Mouse (Mus musculus): ENCODE measurements around the gene Tnni3k. TPM values are rescaled to one million over a fixed set of nuclear protein-coding genes. Genes with fewer than 3 reads are reported as not detected.

The Tnni3k gene
- polyA plus RNA-seq (2012; rRNA removed), result not detected in 2 replicates

DNA sequence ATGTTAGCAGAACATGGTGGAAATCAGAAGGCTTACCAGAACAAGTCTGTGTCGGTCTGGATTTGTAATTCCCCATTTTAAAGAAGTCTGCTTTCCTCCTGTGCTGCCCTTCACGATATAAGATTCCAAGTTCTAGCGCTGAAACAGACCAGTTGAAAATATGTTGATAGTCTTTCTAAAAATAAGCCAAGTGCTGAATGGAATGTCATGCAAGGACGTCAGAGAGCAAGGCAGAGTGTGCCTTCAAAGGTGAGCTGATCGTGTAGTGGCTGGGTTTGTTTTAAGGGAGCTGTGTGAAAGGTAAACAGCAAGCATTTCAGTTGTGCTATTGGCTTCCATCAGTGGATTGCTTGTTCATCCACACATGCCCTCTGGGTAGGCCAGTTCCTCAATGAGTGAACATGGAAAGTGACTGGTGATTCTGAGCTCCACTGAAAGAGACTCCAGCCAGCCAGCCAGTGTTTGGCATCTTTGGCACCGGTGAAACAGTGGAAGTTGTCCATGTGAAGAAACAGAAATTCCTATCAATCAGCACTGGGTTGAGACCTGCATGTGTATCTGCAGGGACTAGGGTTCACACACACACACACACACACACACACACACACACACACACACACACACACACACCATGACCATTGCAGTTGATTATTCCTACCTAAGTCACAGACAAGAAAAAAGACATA is at the start of gene Tnni3k:
TSS of gene Tnni3k (minus strand) at position 177 of the 686 bp plus-strand sequence.
- Histone ChIP-seq H3K27me3 (ENCODE audit: control insufficient read depth, insufficient read depth, low read length) (no peaks in the 10 kb centered on the region), H3K4me1 (ENCODE audit: control insufficient read depth, insufficient read depth, low read length) (no peaks in the 10 kb centered on the region), H3K36me3 (ENCODE audit: control insufficient read depth, insufficient read depth, low read length) (no peaks in the 10 kb centered on the region), H3K27ac (ENCODE audit: control insufficient read depth, insufficient read depth, low read depth, low read length) (no peak within 1 kb of the TSS), H3K4me3 (ENCODE audit: control insufficient read depth, low read depth, low read length) (no peak within 1 kb of the TSS)
- TF ChIP-seq POLR2A (IDR thresholded peaks at IDR 0.05; ENCODE audit: control insufficient read depth, low read depth, low read length) (no peak), CTCF (IDR thresholded peaks at IDR 0.05; ENCODE audit: control insufficient read depth, insufficient read depth, insufficient replicate concordance, low read depth, low read length) (no peak)

DNA sequence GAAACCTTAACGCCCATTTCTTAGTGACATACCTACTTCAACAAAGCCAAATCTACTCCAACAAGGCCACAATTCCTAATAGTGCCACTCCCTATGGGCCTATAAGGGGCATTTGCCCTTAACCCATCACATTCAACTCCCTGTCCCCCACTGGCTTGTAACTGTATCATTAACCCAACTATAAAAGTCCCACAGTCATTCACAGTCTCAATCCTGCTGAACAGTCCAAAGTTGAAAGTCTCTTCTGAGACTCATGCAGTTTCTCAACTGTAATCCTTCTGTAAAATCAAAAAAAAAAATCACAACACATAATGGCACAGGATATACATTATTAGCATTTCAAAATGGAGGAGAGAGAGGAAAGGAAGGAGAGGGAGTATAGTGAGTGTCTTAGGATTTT is 44.1 kb upstream of the Tnni3k start:
- H3K27ac ChIP-seq (ENCODE audit: control insufficient read depth, insufficient read depth, low read depth, low read length), result no peak overlapping the region
- no peaks in the 10 kb centered on the region for H3K27me3 ChIP-seq (ENCODE audit: control insufficient read depth, insufficient read depth, low read length)
- no peaks in the 10 kb centered on the region; the same call in 1 of the 2 replicates for H3K36me3 ChIP-seq (ENCODE audit: control insufficient read depth, insufficient read depth, low read length)
- TF ChIP-seq POLR2A (IDR thresholded peaks at IDR 0.05; ENCODE audit: control insufficient read depth, low read depth, low read length) (no peak), CTCF (IDR thresholded peaks at IDR 0.05; ENCODE audit: control insufficient read depth, insufficient read depth, insufficient replicate concordance, low read depth, low read length) (no peak)
- H3K4me3 ChIP-seq (ENCODE audit: control insufficient read depth, low read depth, low read length), result no peak overlapping the region
- no peaks in the 10 kb centered on the region for H3K4me1 ChIP-seq (ENCODE audit: control insufficient read depth, insufficient read depth, low read length)

DNA sequence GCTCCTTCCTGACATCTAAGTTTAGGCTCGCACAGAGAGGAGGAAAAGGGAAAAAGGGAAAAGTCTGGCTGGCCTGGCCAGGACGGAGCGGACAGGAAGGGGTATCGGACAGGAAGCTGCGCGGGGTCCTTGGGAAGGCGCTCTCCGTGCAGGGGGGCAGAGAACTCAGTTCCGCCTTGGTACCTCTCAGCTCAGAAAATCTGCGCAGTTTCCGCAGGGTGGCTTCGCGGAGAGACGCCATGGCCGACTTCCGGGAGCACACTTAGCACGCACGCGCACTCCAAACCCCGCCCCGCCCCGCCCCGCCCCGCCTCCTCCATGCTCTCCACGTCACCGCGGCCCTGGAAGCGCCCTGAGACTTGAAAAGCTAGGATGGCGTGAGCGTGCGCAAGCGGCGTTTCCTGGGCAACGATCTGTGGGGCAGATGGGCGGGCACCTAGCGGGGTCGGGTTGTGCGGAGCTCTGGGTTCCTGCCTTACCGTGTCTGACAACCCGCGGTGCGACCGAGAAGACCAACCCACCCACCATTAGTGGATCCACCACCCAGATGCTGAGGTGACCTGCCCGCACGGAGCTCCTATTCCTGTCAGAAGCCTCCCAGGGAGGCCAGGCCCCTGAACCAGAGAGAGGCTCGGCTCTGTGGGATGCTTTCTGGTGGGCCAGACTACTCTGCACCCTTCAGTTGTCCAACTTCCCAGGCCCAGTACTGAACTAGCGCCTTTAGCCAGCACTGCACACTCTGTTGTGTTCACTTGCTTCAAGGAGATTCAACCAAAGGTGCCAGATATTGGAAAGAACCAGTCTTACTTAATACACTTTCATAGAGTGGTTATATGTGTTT is 38.1 kb upstream of the Tnni3k start, which contains the start of the genes Fpgt and Lrriq3:
TSS of gene Fpgt (minus strand) at position 288 of the 841 bp plus-strand sequence.
TSS of gene Lrriq3 (plus strand) at position 319 of the 841 bp plus-strand sequence.
- Histone ChIP-seq H3K36me3 (ENCODE audit: control insufficient read depth, insufficient read depth, low read length) (0 out of 2 replicates have a peak, but pooled peaks cover 1% of the 10 kb centered on the region), H3K27me3 (ENCODE audit: control insufficient read depth, insufficient read depth, low read length) (no peaks in the 10 kb centered on the region), H3K4me1 (ENCODE audit: control insufficient read depth, insufficient read depth, low read length) (no peaks in the 10 kb centered on the region), H3K4me3 (ENCODE audit: control insufficient read depth, low read depth, low read length) (peak within 1 kb of the TSS; percentile 92), H3K27ac (ENCODE audit: control insufficient read depth, insufficient read depth, low read depth, low read length) (peak within 1 kb of the TSS; percentile 80)
- TF ChIP-seq CTCF (IDR thresholded peaks at IDR 0.05; ENCODE audit: control insufficient read depth, insufficient read depth, insufficient replicate concordance, low read depth, low read length) (no peak), POLR2A (IDR thresholded peaks at IDR 0.05; ENCODE audit: control insufficient read depth, low read depth, low read length) (peak; percentile 92)

DNA sequence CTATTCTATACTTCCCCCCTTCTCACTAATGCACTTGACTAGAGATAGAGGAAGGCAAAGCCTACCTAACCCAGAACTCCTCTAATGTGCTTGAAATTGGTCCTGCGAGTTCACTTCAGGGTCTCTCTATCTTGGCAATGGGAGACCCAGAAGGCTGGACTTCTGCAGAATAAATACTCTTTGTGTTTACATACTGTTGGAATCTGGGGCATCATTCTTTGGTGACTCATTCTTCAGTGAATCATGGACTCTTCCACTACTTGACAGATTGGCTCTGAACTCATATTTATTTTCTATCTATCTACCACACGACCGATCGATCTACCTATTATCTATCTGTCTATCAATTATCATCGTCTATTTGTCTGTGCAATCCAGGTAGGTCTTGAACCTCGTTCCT is 36.9 kb upstream of the Tnni3k start:
- no peak for TF ChIP-seq CTCF (IDR thresholded peaks at IDR 0.05; ENCODE audit: control insufficient read depth, insufficient read depth, insufficient replicate concordance, low read depth, low read length)
- TF ChIP-seq POLR2A (IDR thresholded peaks at IDR 0.05; ENCODE audit: control insufficient read depth, low read depth, low read length), result no peak
- Histone ChIP-seq H3K4me1 (ENCODE audit: control insufficient read depth, insufficient read depth, low read length) (no peaks in the 10 kb centered on the region), H3K27ac (ENCODE audit: control insufficient read depth, insufficient read depth, low read depth, low read length) (no peak overlapping the region), H3K27me3 (ENCODE audit: control insufficient read depth, insufficient read depth, low read length) (no peaks in the 10 kb centered on the region), H3K4me3 (ENCODE audit: control insufficient read depth, low read depth, low read length) (no peak overlapping the region; the same call in 1 of the 2 replicates), H3K36me3 (ENCODE audit: control insufficient read depth, insufficient read depth, low read length) (peaks cover 4% of the 10 kb centered on the region; the same call in 1 of the 2 replicates)

DNA sequence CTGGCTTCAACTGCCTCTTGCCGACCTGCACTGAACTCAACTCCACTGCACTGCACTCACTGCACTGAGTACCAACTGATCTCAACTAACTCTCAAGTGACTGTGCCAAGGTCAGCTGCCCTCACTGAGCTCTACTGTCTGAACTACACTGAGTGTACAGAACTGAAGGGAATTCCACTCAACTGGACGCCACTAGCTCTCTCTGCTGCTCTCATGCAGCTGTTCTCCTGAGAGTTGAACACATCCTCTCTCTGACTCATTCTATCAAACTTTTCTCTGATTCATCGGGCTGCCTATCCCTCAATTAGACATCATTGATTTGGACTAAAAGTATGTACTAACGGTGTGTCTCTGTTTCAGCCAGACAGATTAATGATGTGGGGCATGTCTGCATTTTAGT is 22.7 kb upstream of the Tnni3k start:
- no peaks in the 10 kb centered on the region for H3K36me3 ChIP-seq (ENCODE audit: control insufficient read depth, insufficient read depth, low read length)
- H3K4me1 ChIP-seq (ENCODE audit: control insufficient read depth, insufficient read depth, low read length), result no peaks in the 10 kb centered on the region
- no peaks in the 10 kb centered on the region for H3K27me3 ChIP-seq (ENCODE audit: control insufficient read depth, insufficient read depth, low read length)
- H3K4me3 ChIP-seq (ENCODE audit: control insufficient read depth, low read depth, low read length), result no peak overlapping the region
- no peak overlapping the region for H3K27ac ChIP-seq (ENCODE audit: control insufficient read depth, insufficient read depth, low read depth, low read length)
- no peak for TF ChIP-seq CTCF (IDR thresholded peaks at IDR 0.05; ENCODE audit: control insufficient read depth, insufficient read depth, insufficient replicate concordance, low read depth, low read length)

DNA sequence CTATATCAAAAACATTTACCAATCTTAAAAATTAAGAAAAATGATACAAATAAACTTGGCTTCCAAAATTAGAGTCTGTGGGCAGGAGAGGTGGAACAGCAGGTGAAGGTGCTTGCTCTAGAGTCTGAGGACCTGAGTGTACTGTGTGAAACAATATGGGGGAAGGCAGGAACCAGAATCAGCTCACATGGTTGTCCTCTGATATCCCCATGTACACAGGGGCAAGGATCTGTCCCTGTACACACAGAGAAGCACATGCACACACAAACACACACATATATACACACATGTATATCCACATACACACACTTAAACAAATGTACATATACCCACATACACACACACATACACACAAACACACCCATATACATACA is 4.2 kb upstream of the Tnni3k start:
- H3K4me3 ChIP-seq (ENCODE audit: control insufficient read depth, low read depth, low read length), result no peak overlapping the region
- no peak overlapping the region for H3K27ac ChIP-seq (ENCODE audit: control insufficient read depth, insufficient read depth, low read depth, low read length)
- H3K36me3 ChIP-seq (ENCODE audit: control insufficient read depth, insufficient read depth, low read length), result no peaks in the 10 kb centered on the region
- no peaks in the 10 kb centered on the region for H3K4me1 ChIP-seq (ENCODE audit: control insufficient read depth, insufficient read depth, low read length)
- TF ChIP-seq POLR2A (IDR thresholded peaks at IDR 0.05; ENCODE audit: control insufficient read depth, low read depth, low read length) (no peak), CTCF (IDR thresholded peaks at IDR 0.05; ENCODE audit: control insufficient read depth, insufficient read depth, insufficient replicate concordance, low read depth, low read length) (no peak)
- H3K27me3 ChIP-seq (ENCODE audit: control insufficient read depth, insufficient read depth, low read length), result no peaks in the 10 kb centered on the region

DNA sequence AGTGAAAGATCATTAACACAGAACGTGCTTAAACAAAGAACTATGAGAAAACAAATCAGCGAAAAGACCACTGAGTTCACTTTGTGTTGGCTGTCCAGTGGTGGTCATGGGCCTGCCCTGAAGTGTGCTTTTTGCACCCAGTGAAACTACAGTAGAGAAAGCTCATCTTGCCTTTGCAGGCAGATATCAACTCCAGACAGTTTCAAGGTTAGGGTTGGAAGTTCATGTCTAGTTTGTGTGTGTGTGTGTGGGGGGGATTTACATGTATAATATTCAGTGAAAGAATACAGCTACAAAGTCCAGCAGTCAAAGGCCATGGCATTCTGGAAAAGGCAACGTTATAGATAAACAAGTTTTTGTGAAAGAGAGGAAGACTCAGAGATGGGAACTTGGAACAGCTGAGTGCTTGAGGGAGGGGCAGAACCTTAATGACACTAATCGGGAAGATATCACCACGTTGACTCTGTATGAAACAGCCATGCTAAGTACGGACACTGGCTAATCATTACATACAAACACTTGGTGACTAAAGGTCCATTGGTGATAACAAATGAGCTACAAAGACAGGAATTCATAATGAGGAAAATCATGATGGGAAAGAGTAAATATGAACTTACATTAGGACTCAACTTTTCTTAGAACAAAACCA is 3.7 kb upstream of the Tnni3k start:
- H3K36me3 ChIP-seq (ENCODE audit: control insufficient read depth, insufficient read depth, low read length), result no peaks in the 10 kb centered on the region
- H3K4me1 ChIP-seq (ENCODE audit: control insufficient read depth, insufficient read depth, low read length), result no peaks in the 10 kb centered on the region
- TF ChIP-seq POLR2A (IDR thresholded peaks at IDR 0.05; ENCODE audit: control insufficient read depth, low read depth, low read length), result no peak
- TF ChIP-seq CTCF (IDR thresholded peaks at IDR 0.05; ENCODE audit: control insufficient read depth, insufficient read depth, insufficient replicate concordance, low read depth, low read length), result no peak
- no peak overlapping the region for H3K27ac ChIP-seq (ENCODE audit: control insufficient read depth, insufficient read depth, low read depth, low read length)
- H3K4me3 ChIP-seq (ENCODE audit: control insufficient read depth, low read depth, low read length), result no peak overlapping the region
- H3K27me3 ChIP-seq (ENCODE audit: control insufficient read depth, insufficient read depth, low read length), result no peaks in the 10 kb centered on the region
